Comparison of ENCODE assay signal across 28 mouse cellular contexts in the genomic region with DNA sequence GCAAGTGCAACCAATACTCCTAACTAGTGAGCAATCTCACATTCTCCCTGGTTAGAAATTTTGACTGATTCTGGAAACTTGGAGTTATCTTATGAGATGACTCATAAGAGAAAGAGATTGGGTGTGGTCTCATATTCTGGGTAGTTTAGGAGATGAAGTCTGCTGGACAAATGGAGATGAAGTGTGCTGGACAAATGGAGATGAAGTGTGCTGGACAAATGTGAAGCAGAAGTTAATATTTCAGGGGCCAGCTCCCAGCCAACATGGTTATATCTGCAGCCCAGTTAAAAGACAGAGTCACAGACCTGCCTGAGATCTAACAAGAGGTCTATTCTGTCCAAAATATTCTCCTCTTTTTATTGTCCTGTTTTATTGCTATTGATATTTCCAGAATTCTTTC.
DNase-seq lines count a peak whose midpoint lies in the region; ATAC-seq and TF ChIP-seq lines count a peak whose summit lies in the region.
"Had no signal": no experiment of that assay in that cellular context is flagged by ENCODE, and none has a peak within 500 bp of the region (broad histone marks: within the 10 kb centered on the region; RNA-seq: fewer than 3 reads in every experiment).

No protein-coding gene starts in this region.

- TF ChIP-seq POLR2A in lung, adult 2 months (IDR thresholded peaks at IDR 0.05; ENCODE audit: borderline replicate concordance, extremely low read depth, low read depth, low read length), result no peak
- TF ChIP-seq POLR2A in thymus, adult 2 months (IDR thresholded peaks at IDR 0.05; ENCODE audit: control insufficient read depth, extremely low read depth, insufficient read depth, low read length, poor library complexity), result no peak

- H3K36me3 ChIP-seq in lung, embryonic 14.5 days (ENCODE audit: insufficient read depth), result no peaks in the 10 kb centered on the region
- H3K36me3 ChIP-seq in intestine, embryonic 15.5 days, result no peaks in the 10 kb centered on the region
- H3K36me3 ChIP-seq in thymus, adult 2 months (ENCODE audit: control insufficient read depth, insufficient read depth, low read length), result no peaks in the 10 kb centered on the region
- H3K36me3 ChIP-seq: embryonic facial prominence, embryonic 13.5 days; embryonic facial prominence, embryonic 15.5 days; forebrain, embryonic 10.5 days; forebrain, embryonic 12.5 days; G1E had no signal

- no peak overlapping the region for H3K4me3 ChIP-seq in lung, embryonic 14.5 days (ENCODE audit: low read depth, low read length)
- no peak overlapping the region for H3K4me3 ChIP-seq in lung, adult 2 months (replicated peaks; ENCODE audit: extremely low read depth, low read depth, low read length)
- H3K4me3 ChIP-seq in intestine, embryonic 15.5 days (replicated peaks), result no peak overlapping the region
- H3K4me3 ChIP-seq in thymus, adult 2 months (ENCODE audit: control insufficient read depth, insufficient read depth, low read length), result no peak overlapping the region
- H3K4me3 ChIP-seq: embryonic facial prominence, embryonic 13.5 days; embryonic facial prominence, embryonic 15.5 days; erythroblast, embryonic 14.5 days; forebrain, embryonic 10.5 days; forebrain, embryonic 12.5 days had no signal

- no peaks in the 10 kb centered on the region for H3K27me3 ChIP-seq in lung, embryonic 14.5 days (ENCODE audit: insufficient read depth, low read length)
- H3K27me3 ChIP-seq in intestine, embryonic 15.5 days (replicated peaks), result no peaks in the 10 kb centered on the region
- no peaks in the 10 kb centered on the region for H3K27me3 ChIP-seq in thymus, adult 2 months (ENCODE audit: control insufficient read depth, insufficient read depth, low read length)
- H3K27me3 ChIP-seq: CH12.LX; embryonic facial prominence, embryonic 13.5 days; embryonic facial prominence, embryonic 15.5 days; forebrain, embryonic 12.5 days had no signal

- peak; percentile 44; the same call in 1 of the 2 replicates for ATAC-seq in lung, embryonic 14.5 days (ENCODE audit: insufficient read depth)
- no peak for ATAC-seq in intestine, embryonic 15.5 days
- ATAC-seq: activated CD4-positive, CD25-positive, alpha-beta regulatory T cell, adult 4 months; CD4-positive, CD25-positive, alpha-beta regulatory T cell, adult 4 months; forebrain, embryonic 14.5 days; Patski had no signal

- H3K9me3 ChIP-seq in lung, embryonic 14.5 days (ENCODE audit: low read depth, low read length), result no peaks in the 10 kb centered on the region
- no peaks in the 10 kb centered on the region for H3K9me3 ChIP-seq in intestine, embryonic 15.5 days
- H3K9me3 ChIP-seq: embryonic facial prominence, embryonic 13.5 days; embryonic facial prominence, embryonic 15.5 days; forebrain, embryonic 10.5 days; forebrain, embryonic 12.5 days; G1E had no signal

- H3K4me2 ChIP-seq in lung, embryonic 14.5 days, result no peak overlapping the region
- no peak overlapping the region for H3K4me2 ChIP-seq in intestine, embryonic 15.5 days (replicated peaks)
- H3K4me2 ChIP-seq: embryonic facial prominence, embryonic 13.5 days; embryonic facial prominence, embryonic 15.5 days; forebrain, embryonic 12.5 days had no signal

- TF ChIP-seq CTCF in lung, embryonic 14.5 days (IDR thresholded peaks at IDR 0.05; ENCODE audit: low read depth), result no peak
- no peak for TF ChIP-seq CTCF in lung, adult 2 months (IDR thresholded peaks at IDR 0.05; ENCODE audit: insufficient read depth, low read length)
- TF ChIP-seq CTCF in thymus, adult 2 months (IDR thresholded peaks at IDR 0.05; ENCODE audit: borderline replicate concordance, control insufficient read depth, extremely low read depth, insufficient read depth, low read length, poor library complexity), result no peak

- peak; percentile 62 for DNase-seq in lung, embryonic 14.5 days
- DNase-seq in lung, adult 2 months, result no peak
- peak; percentile 11 for DNase-seq in lung, postnatal 10 days
- DNase-seq in lung, postnatal 25 days (ENCODE audit: low spot score), result peak; percentile 1
- peak; percentile 7 for DNase-seq in skeletal muscle tissue, adult 2 months (ENCODE audit: low read depth, low spot score)
- no peak for DNase-seq in thymus, adult 2 months
- DNase-seq: adrenal gland, adult 8-10 months; adrenal gland, postnatal 14 days; adrenal gland, postnatal 36 days; B cell, adult 2 months; cerebellum, adult 11-12 months; cerebellum, adult 2 months; cerebellum, adult 9-10 months; cerebellum, postnatal 10 days; cerebellum, postnatal 36 days; embryo, embryonic 11 days had no signal

- H3K4me1 ChIP-seq in lung, embryonic 14.5 days (ENCODE audit: insufficient read depth), result no peaks in the 10 kb centered on the region
- no peaks in the 10 kb centered on the region for H3K4me1 ChIP-seq in lung, adult 2 months (ENCODE audit: control insufficient read depth, insufficient read depth, low read length)
- no peaks in the 10 kb centered on the region for H3K4me1 ChIP-seq in intestine, embryonic 15.5 days (replicated peaks)
- no peaks in the 10 kb centered on the region for H3K4me1 ChIP-seq in thymus, adult 2 months (replicated peaks; ENCODE audit: control insufficient read depth, insufficient read depth, low read length)
- H3K4me1 ChIP-seq: embryonic facial prominence, embryonic 13.5 days; embryonic facial prominence, embryonic 15.5 days; forebrain, embryonic 10.5 days; forebrain, embryonic 12.5 days had no signal

- no peak overlapping the region for H3K27ac ChIP-seq in lung, embryonic 14.5 days (ENCODE audit: low read depth)
- no peak overlapping the region for H3K27ac ChIP-seq in intestine, embryonic 15.5 days
- no peak overlapping the region for H3K27ac ChIP-seq in thymus, adult 2 months (ENCODE audit: control insufficient read depth, insufficient read depth, low read length)
- H3K27ac ChIP-seq: embryonic facial prominence, embryonic 13.5 days; embryonic facial prominence, embryonic 15.5 days; forebrain, embryonic 10.5 days; forebrain, embryonic 12.5 days had no signal

- no peak overlapping the region for H3K9ac ChIP-seq in lung, embryonic 14.5 days
- H3K9ac ChIP-seq in intestine, embryonic 15.5 days, result no peak overlapping the region
- H3K9ac ChIP-seq: embryonic facial prominence, embryonic 13.5 days; embryonic facial prominence, embryonic 15.5 days; forebrain, embryonic 12.5 days had no signal

Comparison
In these comparisons a context has a peak if more than half of its experiments do, and no peak if none do; other contexts are left out.
1. DNase-seq: peak in lung, embryonic 14.5 days (single experiment), lung, postnatal 10 days (single experiment), lung, postnatal 25 days (single experiment) and skeletal muscle tissue, adult 2 months (single experiment); none in lung, adult 2 months (single experiment) and thymus, adult 2 months (single experiment).